Mouse (Mus musculus) spleen, adult 2 months (tissue): ENCODE measurements at regions not wholly inside any gene's neighbourhood (a gene's known extent, or its start where the extent isn't known, plus 50 kb on each side); places are given as distances from the start of the nearest gene placed in this dataset.

Source experiments
- DNase-seq, 2 experiments: peaks; one replicate each; pipeline versions ENCODE4 v3.0.0 to v3.0.0-alpha.2; 2012 to 2021; ENCODE audit warnings: low spot score in 2 of 2, low read depth in 1 of 2
- H3K27ac ChIP-seq: fragments of 200-500 bp; 2 replicates; pipeline ENCODE4 v1.5.1; 2012; ENCODE audit warnings: low read length, inconsistent platforms; ENCODE audit not compliant: insufficient read depth
- H3K27me3 ChIP-seq: fragments of 200-500 bp; 2 replicates; pipeline ENCODE4 v1.6.1; 2012; ENCODE audit warnings: mild to moderate bottlenecking, moderate library complexity, low read length, inconsistent platforms; ENCODE audit not compliant: control insufficient read depth, insufficient read depth
- H3K36me3 ChIP-seq: fragments of 200-500 bp; 2 replicates; pipeline ENCODE4 v1.6.1; 2012; ENCODE audit warnings: mild to moderate bottlenecking, low read length, inconsistent platforms; ENCODE audit not compliant: control insufficient read depth, insufficient read depth
- H3K4me1 ChIP-seq: fragments of 200-500 bp; 2 replicates; pipeline ENCODE4 v1.6.1; 2011; ENCODE audit warnings: inconsistent platforms; ENCODE audit not compliant: control insufficient read depth, insufficient read depth, insufficient read length
- H3K4me3 ChIP-seq: fragments of 200-500 bp; 2 replicates; pipeline ENCODE4 v1.5.1; 2011; ENCODE audit warnings: mild to moderate bottlenecking, inconsistent platforms; ENCODE audit not compliant: insufficient read depth, insufficient read length; ENCODE audit errors: extremely low read depth
- CTCF ChIP-seq: fragments of 200-500 bp; IDR thresholded peaks from 2 replicates; pipeline ENCODE4 v1.5.1; 2011; ENCODE audit warnings: mild to moderate bottlenecking, inconsistent platforms; ENCODE audit not compliant: insufficient read depth, insufficient read length, insufficient replicate concordance; ENCODE audit errors: extremely low read depth
- POLR2A ChIP-seq: fragments of 200-500 bp; IDR thresholded peaks from 2 replicates; pipeline ENCODE4 v1.6.1; 2011; ENCODE audit warnings: low read depth, low read length, inconsistent platforms
- whole genome bisulfite sequencing: fragments of 180-500 bp; shearing (Covaris S2); methylation state at CpG from one replicate; pipeline ENCODE4 v1.1.7; 2018; 5-methylcytosine and 5-hydroxymethylcytosine counted together

- TF ChIP-seq CTCF (no peak), POLR2A (no peak)
- H3K4me3 ChIP-seq, result no peak overlapping the region
- H3K27me3 ChIP-seq, result no peaks in the 10 kb centered on the region
- no peak for DNase-seq
- H3K36me3 ChIP-seq, result no peaks in the 10 kb centered on the region
- 39% methylated on average over 3 of the region's 3 CpGs for WGBS
- no peaks in the 10 kb centered on the region for H3K4me1 ChIP-seq
- no peak overlapping the region for H3K27ac ChIP-seq
These were observed 59.0 kb upstream of the Actrt2 start for GRCm38 (mm10) chr4:154726636-154727045.

GRCm38 (mm10) chr4:154727945-154728344 lies 60.3 kb upstream of the Actrt2 start:
- Histone ChIP-seq H3K4me1 (no peaks in the 10 kb centered on the region), H3K27me3 (no peaks in the 10 kb centered on the region), H3K4me3 (no peak overlapping the region), H3K36me3 (no peaks in the 10 kb centered on the region), H3K27ac (no peak overlapping the region)
- DNase-seq, result no peak
- whole genome bisulfite sequencing, result 82% methylated on average over 7 of the region's 7 CpGs
- TF ChIP-seq POLR2A (no peak), CTCF (no peak)

GRCm38 (mm10) chr4:154730646-154731045 lies 63.0 kb upstream of the Actrt2 start:
- no peak overlapping the region for H3K4me3 ChIP-seq
- DNase-seq, result no peak
- no peaks in the 10 kb centered on the region for H3K27me3 ChIP-seq
- no peaks in the 10 kb centered on the region for H3K4me1 ChIP-seq
- no peaks in the 10 kb centered on the region for H3K36me3 ChIP-seq
- no peak overlapping the region for H3K27ac ChIP-seq
- TF ChIP-seq POLR2A (no peak), CTCF (no peak)
- 96% methylated on average over 5 of the region's 5 CpGs for WGBS

GRCm38 (mm10) chr4:154731345-154731744 lies 63.7 kb upstream of the Actrt2 start:
- H3K36me3 ChIP-seq, result no peaks in the 10 kb centered on the region
- no peak for DNase-seq
- no peaks in the 10 kb centered on the region for H3K4me1 ChIP-seq
- no peak overlapping the region for H3K4me3 ChIP-seq
- H3K27ac ChIP-seq, result no peak overlapping the region
- no peaks in the 10 kb centered on the region for H3K27me3 ChIP-seq
- 68% methylated on average over 15 of the region's 15 CpGs for WGBS
- no peak for TF ChIP-seq POLR2A
- no peak for TF ChIP-seq CTCF

GRCm38 (mm10) chr4:154736071-154736470 lies 68.4 kb upstream of the Actrt2 start:
- Histone ChIP-seq H3K27me3 (no peaks in the 10 kb centered on the region), H3K4me1 (no peaks in the 10 kb centered on the region), H3K27ac (no peak overlapping the region), H3K4me3 (no peak overlapping the region), H3K36me3 (no peaks in the 10 kb centered on the region)
- 77% methylated on average over 6 of the region's 6 CpGs for WGBS
- no peak for DNase-seq
- TF ChIP-seq POLR2A (no peak), CTCF (no peak)

GRCm38 (mm10) chr4:154741123-154741890 lies 73.6 kb upstream of the Actrt2 start:
- H3K4me1 ChIP-seq, result no peaks in the 10 kb centered on the region
- WGBS, result 66% methylated on average over 27 of the region's 27 CpGs
- H3K4me3 ChIP-seq, result no peak overlapping the region
- no peak overlapping the region for H3K27ac ChIP-seq
- TF ChIP-seq POLR2A, result no peak
- no peak for TF ChIP-seq CTCF
- H3K27me3 ChIP-seq, result no peaks in the 10 kb centered on the region
- no peak for DNase-seq
- H3K36me3 ChIP-seq, result no peaks in the 10 kb centered on the region

- no peak overlapping the region for H3K27ac ChIP-seq
- WGBS, result 90% methylated on average over 16 of the region's 16 CpGs
- no peak overlapping the region for H3K4me3 ChIP-seq
- DNase-seq, result no peak
- no peaks in the 10 kb centered on the region for H3K4me1 ChIP-seq
- H3K27me3 ChIP-seq, result no peaks in the 10 kb centered on the region
- H3K36me3 ChIP-seq, result no peaks in the 10 kb centered on the region
- TF ChIP-seq POLR2A, result no peak
- no peak for TF ChIP-seq CTCF
These were observed 78.8 kb upstream of the Actrt2 start for GRCm38 (mm10) chr4:154746323-154747005.
